8 mouse cellular contexts compared by ENCODE assay signal in the genomic region with DNA sequence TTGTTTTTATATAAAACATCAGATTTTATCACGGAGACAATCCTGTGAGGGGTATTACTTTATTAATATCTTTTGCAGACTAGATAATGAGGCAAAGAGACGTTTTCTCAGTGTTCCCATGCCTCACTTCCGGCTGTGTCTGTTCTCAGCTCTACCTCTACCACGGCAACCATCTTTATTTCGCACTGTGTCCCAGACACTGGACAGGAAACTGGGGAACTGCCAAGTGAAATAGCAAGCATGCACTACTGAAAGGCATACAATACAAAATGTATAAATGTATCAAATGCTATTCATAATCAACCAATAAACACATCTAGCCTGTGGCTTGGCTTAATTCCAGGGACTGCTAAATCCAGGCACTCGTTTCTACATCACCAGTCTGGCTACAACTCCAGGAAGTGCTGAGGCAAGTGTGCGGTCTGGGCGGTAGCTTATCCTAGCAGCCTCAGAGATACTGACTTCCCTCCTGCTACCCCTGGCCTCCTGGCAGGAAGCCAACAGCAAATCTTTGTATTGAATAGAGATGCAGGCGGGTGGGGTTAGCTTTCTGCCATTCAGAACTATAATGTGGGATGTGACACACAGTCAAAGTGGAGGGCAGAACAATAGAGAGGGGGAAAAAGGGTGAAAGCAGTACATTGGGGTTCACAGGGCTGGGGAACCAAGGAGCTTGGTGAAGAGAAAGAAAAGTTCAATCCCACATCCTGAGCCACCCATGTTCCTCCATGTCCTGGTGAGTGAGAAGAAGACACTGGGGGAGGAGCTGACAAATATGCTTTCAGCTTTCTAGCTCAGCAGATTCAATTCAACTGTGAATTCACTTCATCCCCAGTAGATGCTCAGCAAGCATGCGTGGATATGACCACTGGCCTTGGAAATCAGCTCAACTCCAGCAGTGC.
DNase-seq lines count a peak whose midpoint lies in the region; ATAC-seq and TF ChIP-seq lines count a peak whose summit lies in the region.

No protein-coding gene starts in this region.

- TF ChIP-seq CTCF in layer of hippocampus, adult 2 months (conservative IDR thresholded peaks at IDR 0.05), result no peak
- no peak for TF ChIP-seq CTCF in liver, postnatal 0 days (IDR thresholded peaks at IDR 0.05; ENCODE audit: low read depth)

- H3K9ac ChIP-seq in heart, embryonic 13.5 days, result no peak overlapping the region
- H3K9ac ChIP-seq in kidney, embryonic 14.5 days (ENCODE audit: low read depth, low read length), result no peak overlapping the region
- no peak overlapping the region for H3K9ac ChIP-seq in liver, postnatal 0 days (replicated peaks)

- H3K4me1 ChIP-seq in heart, embryonic 13.5 days, result peaks cover 42% of the 10 kb centered on the region
- no peaks in the 10 kb centered on the region for H3K4me1 ChIP-seq in kidney, embryonic 14.5 days (ENCODE audit: control insufficient read depth, insufficient read depth, low read length)
- no peaks in the 10 kb centered on the region for H3K4me1 ChIP-seq in liver, postnatal 0 days (ENCODE audit: insufficient read depth)

- H3K4me2 ChIP-seq in heart, embryonic 13.5 days, result peak overlapping the region; percentile 20
- H3K4me2 ChIP-seq in kidney, embryonic 14.5 days (replicated peaks; ENCODE audit: low read depth, low read length), result no peak overlapping the region
- H3K4me2 ChIP-seq in liver, postnatal 0 days (ENCODE audit: low read depth, low read length), result no peak overlapping the region

- H3K9me3 ChIP-seq in heart, embryonic 13.5 days, result 0 out of 2 replicates have a peak, but pooled peaks cover 7% of the 10 kb centered on the region
- H3K9me3 ChIP-seq in kidney, embryonic 14.5 days (ENCODE audit: control insufficient read depth, low read length), result no peaks in the 10 kb centered on the region
- no peaks in the 10 kb centered on the region for H3K9me3 ChIP-seq in liver, postnatal 0 days (ENCODE audit: low read length)

- WGBS in heart, embryonic 13.5 days, result 29% methylated on average over 10 of the region's 10 CpGs
- 67% methylated on average over 10 of the region's 10 CpGs for WGBS in kidney, embryonic 14.5 days
- WGBS in liver, postnatal 0 days (ENCODE audit: insufficient replicate concordance), result 25% methylated on average over 10 of the region's 10 CpGs

- H3K36me3 ChIP-seq in heart, embryonic 13.5 days, result no peaks in the 10 kb centered on the region
- H3K36me3 ChIP-seq in kidney, embryonic 14.5 days (ENCODE audit: control insufficient read depth, insufficient read depth, low read length), result no peaks in the 10 kb centered on the region
- no peaks in the 10 kb centered on the region for H3K36me3 ChIP-seq in liver, postnatal 0 days (replicated peaks; ENCODE audit: insufficient read depth, low read length)

- H3K4me3 ChIP-seq in layer of hippocampus, adult 2 months, result no peak overlapping the region
- H3K4me3 ChIP-seq in heart, embryonic 13.5 days, result no peak overlapping the region
- no peak overlapping the region for H3K4me3 ChIP-seq in kidney, embryonic 14.5 days (ENCODE audit: low read length)
- H3K4me3 ChIP-seq in liver, postnatal 0 days (ENCODE audit: low read depth, low read length), result no peak overlapping the region

- TF ChIP-seq EP300 in liver, postnatal 0 days (IDR thresholded peaks at IDR 0.05; ENCODE audit: low read depth), result no peak

- ATAC-seq in heart, embryonic 13.5 days (ENCODE audit: extremely low read depth, insufficient number of reproducible peaks, low FRiP score, low TSS enrichment), result peak; percentile 87
- 0 out of 2 replicates have a peak, but pooled peaks have one; percentile 62 for ATAC-seq in kidney, embryonic 14.5 days (ENCODE audit: low FRiP score, low TSS enrichment)
- ATAC-seq in liver, postnatal 0 days, result peak; percentile 52

- peaks cover 30% of the 10 kb centered on the region for H3K27me3 ChIP-seq in heart, embryonic 13.5 days (replicated peaks)
- H3K27me3 ChIP-seq in kidney, embryonic 14.5 days (ENCODE audit: control insufficient read depth, insufficient read depth, low read length), result no peaks in the 10 kb centered on the region; the same call in 1 of the 2 replicates
- H3K27me3 ChIP-seq in liver, postnatal 0 days (ENCODE audit: insufficient read depth, low read length), result no peaks in the 10 kb centered on the region

- H3K27ac ChIP-seq in layer of hippocampus, adult 2 months, result no peak overlapping the region
- peak overlapping the region; percentile 70 for H3K27ac ChIP-seq in heart, embryonic 13.5 days (replicated peaks)
- no peak overlapping the region for H3K27ac ChIP-seq in kidney, embryonic 14.5 days (ENCODE audit: low read depth, low read length)
- no peak overlapping the region for H3K27ac ChIP-seq in liver, postnatal 0 days (ENCODE audit: low read depth)

- peak; percentile 11 for DNase-seq in layer of hippocampus, adult 2 months (ENCODE audit: low spot score in 2 of 2)
- no peak for DNase-seq in layer of hippocampus, postnatal 25 days (ENCODE audit: extremely low spot score in 1 of 2, low spot score in 1 of 2)
- DNase-seq in adrenal gland, postnatal 14 days, result peak; percentile 49
- DNase-seq in liver, postnatal 0 days, result peak; percentile 59
- DNase-seq in right cerebral cortex, postnatal 10 days (ENCODE audit: low spot score in 2 of 2), result peak; percentile 58 to 59
- no peak for DNase-seq in cerebellum, adult 9-11 months

Comparison
In these comparisons a context has a peak if more than half of its experiments do, and no peak if none do; other contexts are left out.
1. DNase-seq: peak in layer of hippocampus, adult 2 months (2 of 2), adrenal gland, postnatal 14 days (single experiment), liver, postnatal 0 days (single experiment) and right cerebral cortex, postnatal 10 days (2 of 2); none in layer of hippocampus, postnatal 25 days (0 of 2) and cerebellum, adult 9-11 months (single experiment).
2. Peak in every context shown above with its lines, with median percentiles within 50 percentile points of each other: ATAC-seq.